Mouse (Mus musculus): ENCODE measurements around the gene Ipp. TPM values are rescaled to one million over a fixed set of nuclear protein-coding genes. Genes with fewer than 3 reads are reported as not detected.
A peak's percentile ranks its signal among the peaks of the same experiment; 100 is the strongest.

Ipp gene
- polyA plus RNA-seq (2012; fragmentation: generic; extraction: Trizol), result 5.1 TPM

DNA sequence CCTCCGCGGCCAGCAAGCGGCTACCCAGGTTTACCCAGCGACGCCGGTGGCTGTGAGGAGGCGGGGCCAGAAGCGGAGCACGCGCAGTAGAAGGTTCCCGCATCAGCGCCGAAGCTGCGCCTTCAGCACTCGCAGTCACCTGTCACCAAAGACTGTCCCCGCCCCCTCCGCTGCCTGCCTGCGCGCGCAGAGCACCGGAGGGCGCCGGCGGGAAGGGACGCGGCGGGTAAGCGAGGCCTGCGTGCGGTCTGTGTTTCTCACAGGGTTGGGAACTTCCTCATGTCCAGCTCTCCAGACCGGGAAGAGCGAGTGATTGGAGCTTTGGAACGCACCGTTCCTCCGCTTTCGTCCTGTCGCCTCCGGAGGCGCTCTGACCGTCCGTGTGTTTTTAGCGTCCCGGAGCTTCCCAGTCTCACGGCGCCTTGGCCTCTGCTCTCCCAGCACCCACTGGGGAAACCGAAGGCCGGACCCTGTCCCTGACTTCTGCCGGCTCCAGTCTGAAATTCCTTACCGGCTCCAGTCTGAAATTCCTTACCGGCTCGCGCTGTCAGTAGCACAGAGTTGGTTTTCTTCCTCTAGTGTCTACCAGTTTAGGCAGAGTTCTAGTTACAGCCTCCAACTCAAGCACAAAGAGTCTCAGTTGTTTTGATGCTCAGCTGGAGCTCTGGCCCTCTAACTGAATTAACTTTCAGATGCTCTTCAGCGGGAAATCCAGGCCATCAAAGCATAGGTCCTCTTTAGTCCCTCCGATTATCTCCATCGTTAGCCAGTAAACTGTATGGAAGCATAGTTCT, at the start of gene Ipp:
Gene Ipp, plus strand, starts transcription at position 125 of the 794 bp plus-strand sequence.
- H3ac ChIP-seq (ENCODE audit: control insufficient read depth, insufficient read length), result peak within 1 kb of the TSS; percentile 16
- H3K27me3 ChIP-seq (ENCODE audit: control insufficient read depth, insufficient read depth, insufficient read length), result no peaks in the 10 kb centered on the region
- TF ChIP-seq POLR2AphosphoS2 (IDR thresholded peaks at IDR 0.05; ENCODE audit: insufficient read length, low read depth) (peak; percentile 93), REST (IDR thresholded peaks at IDR 0.05; ENCODE audit: insufficient read depth, insufficient read length) (no peak), TCF3 (IDR thresholded peaks at IDR 0.05; ENCODE audit: insufficient read length, low read depth) (no peak), USF1 (IDR thresholded peaks at IDR 0.05; ENCODE audit: low read depth) (no peak), MYOG (IDR thresholded peaks at IDR 0.05; ENCODE audit: control insufficient read depth in 1 of 3, insufficient read depth in 1 of 3, insufficient read length in 2 of 3, low read depth in 2 of 3) (peak; percentile 1 to 83 (median 60)), CEBPB (IDR thresholded peaks at IDR 0.05; ENCODE audit: insufficient read depth, poor library complexity, severe bottlenecking) (no peak), POLR2A (IDR thresholded peaks at IDR 0.05; ENCODE audit: insufficient read length, low read depth) (peak; percentile 90), MYOD1 (IDR thresholded peaks at IDR 0.05; ENCODE audit: control insufficient read depth in 1 of 3, insufficient read length in 2 of 3, low read depth in 2 of 3) (peak in 2 of 3 experiments; percentile 74 to 91), SRF (IDR thresholded peaks at IDR 0.05; ENCODE audit: control insufficient read depth, insufficient read length, low read depth) (peak; percentile 35), E2F4 (IDR thresholded peaks at IDR 0.05; ENCODE audit: insufficient read depth) (peak; percentile 53)
- peak within 1 kb of the TSS; percentile 97 for H3K4me2 ChIP-seq (ENCODE audit: low read depth)
- H3K36me3 ChIP-seq (ENCODE audit: control insufficient read depth, insufficient read depth), result no peaks in the 10 kb centered on the region
- H3K4me3 ChIP-seq, result peak within 1 kb of the TSS; percentile 51
- H3K79me2 ChIP-seq (ENCODE audit: control insufficient read depth, insufficient read depth), result no peaks in the 10 kb centered on the region

DNA sequence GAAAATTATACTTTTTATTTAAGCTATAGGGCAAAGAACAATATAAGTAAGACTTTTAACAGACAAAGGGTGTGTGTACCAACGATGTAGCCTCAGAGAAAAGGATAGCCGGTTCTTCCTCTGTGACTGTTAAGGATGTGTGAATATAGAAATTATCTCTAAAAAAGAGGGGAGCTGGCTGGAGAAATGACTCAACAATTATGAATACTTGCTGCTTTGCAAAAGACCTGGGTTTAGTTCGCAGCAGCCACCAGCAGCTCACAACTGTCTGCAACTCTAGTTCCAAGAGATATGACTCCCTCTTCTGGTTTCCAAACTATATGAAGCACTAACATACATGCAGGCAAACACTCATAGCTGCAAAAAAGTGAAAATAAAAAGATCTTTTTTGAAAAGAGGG, 45.4 kb upstream of the Ipp start:
- no peak overlapping the region for H3ac ChIP-seq (ENCODE audit: control insufficient read depth, insufficient read length)
- peak overlapping the region; percentile 75 for H3K4me2 ChIP-seq (ENCODE audit: low read depth)

GRCm38 (mm10) chr4:116463231-116464125, 43.9 kb upstream of the Ipp start:
- peak overlapping the region; percentile 75 for H3K4me2 ChIP-seq (ENCODE audit: low read depth)
- no peaks in the 10 kb centered on the region for H3K27me3 ChIP-seq (ENCODE audit: control insufficient read depth, insufficient read depth, insufficient read length)
- H3ac ChIP-seq (ENCODE audit: control insufficient read depth, insufficient read length), result peak overlapping the region; percentile 93
- no peak for TF ChIP-seq SRF (IDR thresholded peaks at IDR 0.05; ENCODE audit: control insufficient read depth, insufficient read length, low read depth)
- TF ChIP-seq MYOD1 (IDR thresholded peaks at IDR 0.05; ENCODE audit: control insufficient read depth in 1 of 3, insufficient read length in 2 of 3, low read depth in 2 of 3), result no peak
- no peak for TF ChIP-seq POLR2AphosphoS2 (IDR thresholded peaks at IDR 0.05; ENCODE audit: insufficient read length, low read depth)
- TF ChIP-seq TCF12 (IDR thresholded peaks at IDR 0.05; ENCODE audit: insufficient read depth, poor library complexity, severe bottlenecking), result no peak
- TF ChIP-seq E2F4 (IDR thresholded peaks at IDR 0.05; ENCODE audit: insufficient read depth), result no peak
- no peak for TF ChIP-seq MYOG (IDR thresholded peaks at IDR 0.05; ENCODE audit: control insufficient read depth in 1 of 3, insufficient read depth in 1 of 3, insufficient read length in 2 of 3, low read depth in 2 of 3)
- TF ChIP-seq USF1 (IDR thresholded peaks at IDR 0.05; ENCODE audit: low read depth), result no peak
- TF ChIP-seq TCF3 (IDR thresholded peaks at IDR 0.05; ENCODE audit: insufficient read length, low read depth), result no peak
- TF ChIP-seq REST (IDR thresholded peaks at IDR 0.05; ENCODE audit: insufficient read depth, insufficient read length), result no peak
- no peak for TF ChIP-seq POLR2A (IDR thresholded peaks at IDR 0.05; ENCODE audit: insufficient read length, low read depth)
- no peak for TF ChIP-seq CEBPB (IDR thresholded peaks at IDR 0.05; ENCODE audit: insufficient read depth, poor library complexity, severe bottlenecking)
- no peak for TF ChIP-seq MAX (IDR thresholded peaks at IDR 0.05; ENCODE audit: low read depth)
- H3K36me3 ChIP-seq (ENCODE audit: control insufficient read depth, insufficient read depth), result no peaks in the 10 kb centered on the region
- H3K79me2 ChIP-seq (ENCODE audit: control insufficient read depth, insufficient read depth), result peaks cover 48% of the 10 kb centered on the region
- peak overlapping the region; percentile 55 for H3K4me3 ChIP-seq

More for the DNA sequence above, 45.4 kb upstream of the Ipp start:
- Histone ChIP-seq H3K4me3 (peak overlapping the region; percentile 55), H3K79me2 (ENCODE audit: control insufficient read depth, insufficient read depth) (peaks cover 64% of the 10 kb centered on the region), H3K27me3 (ENCODE audit: control insufficient read depth, insufficient read depth, insufficient read length) (no peaks in the 10 kb centered on the region), H3K36me3 (ENCODE audit: control insufficient read depth, insufficient read depth) (no peaks in the 10 kb centered on the region)
- TF ChIP-seq USF1 (IDR thresholded peaks at IDR 0.05; ENCODE audit: low read depth) (no peak), MAX (IDR thresholded peaks at IDR 0.05; ENCODE audit: low read depth) (no peak), POLR2AphosphoS2 (IDR thresholded peaks at IDR 0.05; ENCODE audit: insufficient read length, low read depth) (no peak), CEBPB (IDR thresholded peaks at IDR 0.05; ENCODE audit: insufficient read depth, poor library complexity, severe bottlenecking) (no peak), TCF3 (IDR thresholded peaks at IDR 0.05; ENCODE audit: insufficient read length, low read depth) (no peak), SRF (IDR thresholded peaks at IDR 0.05; ENCODE audit: control insufficient read depth, insufficient read length, low read depth) (no peak), MYOG (IDR thresholded peaks at IDR 0.05; ENCODE audit: control insufficient read depth in 1 of 3, insufficient read depth in 1 of 3, insufficient read length in 2 of 3, low read depth in 2 of 3) (no peak), POLR2A (IDR thresholded peaks at IDR 0.05; ENCODE audit: insufficient read length, low read depth) (no peak), TCF12 (IDR thresholded peaks at IDR 0.05; ENCODE audit: insufficient read depth, poor library complexity, severe bottlenecking) (no peak), E2F4 (IDR thresholded peaks at IDR 0.05; ENCODE audit: insufficient read depth) (no peak), REST (IDR thresholded peaks at IDR 0.05; ENCODE audit: insufficient read depth, insufficient read length) (no peak), MYOD1 (IDR thresholded peaks at IDR 0.05; ENCODE audit: control insufficient read depth in 1 of 3, insufficient read length in 2 of 3, low read depth in 2 of 3) (no peak)

All from myocyte (in vitro differentiated cells).